Mouse (Mus musculus): ENCODE measurements at regions not wholly inside any gene's neighbourhood (a gene's known extent, or its start where the extent isn't known, plus 50 kb on each side); places are given as distances from the start of the nearest gene placed in this dataset.

- no peak for DNase-seq (ENCODE audit: low spot score in 2 of 2)
Measured at GRCm38 (mm10) chr2:105454353-105454752, 55.2 kb upstream of the Rcn1 start.

GRCm38 (mm10) chr2:105454836-105455235, 55.7 kb upstream of the Rcn1 start:
- DNase-seq (ENCODE audit: low spot score in 2 of 2), result no peak

GRCm38 (mm10) chr2:105458643-105459042, 59.5 kb upstream of the Rcn1 start:
- no peak for DNase-seq (ENCODE audit: low spot score in 2 of 2)

GRCm38 (mm10) chr2:105459512-105459911, 60.4 kb upstream of the Rcn1 start:
- no peak for DNase-seq (ENCODE audit: low spot score in 2 of 2)

DNA sequence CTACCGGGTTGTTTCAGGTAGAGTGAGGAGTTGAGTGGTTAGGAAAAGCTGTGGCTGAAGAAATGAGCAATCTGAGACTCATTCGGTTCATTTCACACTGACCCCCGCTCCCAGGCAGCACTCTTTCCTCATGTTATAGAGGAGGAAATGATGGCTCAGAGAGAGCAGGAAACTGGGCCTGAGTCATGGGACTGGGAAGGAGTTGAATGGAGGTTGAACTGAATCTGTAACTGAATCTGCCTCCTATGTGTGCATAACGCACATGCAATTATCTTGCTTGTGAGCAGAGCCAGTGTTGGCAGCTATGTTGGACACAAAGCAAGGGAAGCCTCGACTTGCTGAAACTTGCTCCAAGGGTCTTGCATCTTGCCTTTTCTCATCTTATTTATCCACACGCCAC, 66.5 kb upstream of the Rcn1 start:
- no peak for DNase-seq (ENCODE audit: low spot score in 2 of 2)

DNA sequence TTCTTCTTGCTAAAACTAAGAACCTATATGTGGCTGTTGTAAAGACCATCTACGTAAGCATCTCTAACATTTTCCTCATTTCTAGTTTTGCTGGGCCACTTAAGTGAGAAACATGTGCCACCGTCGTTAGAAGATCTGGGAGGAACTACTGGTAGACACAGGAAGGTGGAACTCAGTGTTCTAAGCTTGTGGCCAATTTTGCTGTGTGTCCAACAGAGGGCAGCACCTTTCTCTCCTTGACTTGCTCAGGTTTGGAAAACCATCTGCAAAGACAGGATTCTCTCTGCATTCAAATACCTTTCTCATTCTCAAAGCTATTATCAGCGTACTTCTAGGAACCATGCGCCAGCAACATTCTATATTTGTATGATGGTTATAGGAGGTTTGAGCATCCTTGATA, 69.8 kb upstream of the Rcn1 start:
- DNase-seq (ENCODE audit: low spot score in 2 of 2), result peak in 1 of 2 experiments; percentile 3

- no peak for DNase-seq (ENCODE audit: low spot score in 2 of 2)
Measured at GRCm38 (mm10) chr2:105476028-105476677, 77.0 kb upstream of the Rcn1 start.

GRCm38 (mm10) chr2:105481990-105482592, 83.0 kb upstream of the Rcn1 start:
- DNase-seq (ENCODE audit: low spot score in 2 of 2), result no peak

GRCm38 (mm10) chr2:105484496-105484895, 85.4 kb upstream of the Rcn1 start:
- DNase-seq (ENCODE audit: low spot score in 2 of 2), result no peak

DNA sequence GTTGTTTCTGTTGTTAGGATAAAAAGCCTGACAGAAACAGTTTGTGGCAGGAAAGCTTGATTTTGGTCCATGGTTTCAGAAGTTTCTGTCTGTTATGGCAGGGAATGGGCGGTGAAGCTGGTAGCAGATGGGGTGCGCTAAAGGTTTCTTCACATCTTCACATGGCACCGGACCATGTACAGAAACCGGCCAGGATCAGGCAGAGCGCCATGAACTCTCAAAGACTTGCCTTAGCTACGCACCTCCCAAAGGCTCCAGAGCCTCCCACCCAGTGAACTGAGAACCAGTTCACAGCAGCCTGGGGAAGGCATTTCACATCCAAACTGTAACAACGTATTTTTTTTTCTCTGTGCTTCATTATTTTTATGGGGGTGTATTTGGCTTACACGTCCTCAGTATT, 86.2 kb upstream of the Rcn1 start:
- no peak for DNase-seq (ENCODE audit: low spot score in 2 of 2)

GRCm38 (mm10) chr2:105495796-105496195, 96.7 kb upstream of the Rcn1 start:
- no peak for DNase-seq (ENCODE audit: low spot score in 2 of 2)

GRCm38 (mm10) chr2:105504197-105504596, 105.1 kb upstream of the Rcn1 start:
- no peak for DNase-seq (ENCODE audit: low spot score in 2 of 2)

GRCm38 (mm10) chr2:105505554-105505953, 106.4 kb upstream of the Rcn1 start:
- no peak for DNase-seq (ENCODE audit: low spot score in 2 of 2)

DNA sequence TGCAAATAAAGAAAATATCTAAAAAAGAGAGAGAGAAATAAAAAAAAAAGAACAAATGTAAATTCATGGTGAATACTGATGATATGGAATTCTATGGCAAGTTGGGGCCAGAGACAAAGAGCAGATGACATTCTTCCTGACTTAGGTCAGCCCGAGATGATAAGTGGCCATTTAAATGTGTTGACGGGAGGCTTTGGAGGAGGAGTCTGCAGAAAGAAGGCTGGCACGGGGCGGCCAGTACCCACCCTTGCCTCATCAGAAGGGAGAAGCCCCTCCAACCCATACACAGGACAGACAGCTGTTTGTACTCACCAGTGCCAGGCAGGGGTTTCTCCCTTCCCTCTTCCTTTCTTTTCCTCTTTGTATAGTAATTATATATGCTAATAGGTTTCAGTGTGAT, 108.0 kb upstream of the Rcn1 start:
- no peak for DNase-seq (ENCODE audit: low spot score in 2 of 2)

- DNase-seq (ENCODE audit: low spot score in 2 of 2), result no peak
Measured at GRCm38 (mm10) chr2:105510816-105511215, 111.7 kb upstream of the Rcn1 start.

- DNase-seq (ENCODE audit: low spot score in 2 of 2), result no peak
Measured at GRCm38 (mm10) chr2:105511690-105512089, 112.6 kb upstream of the Rcn1 start.

GRCm38 (mm10) chr2:105514226-105514625, 115.1 kb upstream of the Rcn1 start:
- DNase-seq (ENCODE audit: low spot score in 2 of 2), result no peak

GRCm38 (mm10) chr2:105514881-105515280, 115.8 kb upstream of the Rcn1 start:
- no peak for DNase-seq (ENCODE audit: low spot score in 2 of 2)

GRCm38 (mm10) chr2:105515326-105515725, 116.2 kb upstream of the Rcn1 start:
- DNase-seq (ENCODE audit: low spot score in 2 of 2), result no peak

DNA sequence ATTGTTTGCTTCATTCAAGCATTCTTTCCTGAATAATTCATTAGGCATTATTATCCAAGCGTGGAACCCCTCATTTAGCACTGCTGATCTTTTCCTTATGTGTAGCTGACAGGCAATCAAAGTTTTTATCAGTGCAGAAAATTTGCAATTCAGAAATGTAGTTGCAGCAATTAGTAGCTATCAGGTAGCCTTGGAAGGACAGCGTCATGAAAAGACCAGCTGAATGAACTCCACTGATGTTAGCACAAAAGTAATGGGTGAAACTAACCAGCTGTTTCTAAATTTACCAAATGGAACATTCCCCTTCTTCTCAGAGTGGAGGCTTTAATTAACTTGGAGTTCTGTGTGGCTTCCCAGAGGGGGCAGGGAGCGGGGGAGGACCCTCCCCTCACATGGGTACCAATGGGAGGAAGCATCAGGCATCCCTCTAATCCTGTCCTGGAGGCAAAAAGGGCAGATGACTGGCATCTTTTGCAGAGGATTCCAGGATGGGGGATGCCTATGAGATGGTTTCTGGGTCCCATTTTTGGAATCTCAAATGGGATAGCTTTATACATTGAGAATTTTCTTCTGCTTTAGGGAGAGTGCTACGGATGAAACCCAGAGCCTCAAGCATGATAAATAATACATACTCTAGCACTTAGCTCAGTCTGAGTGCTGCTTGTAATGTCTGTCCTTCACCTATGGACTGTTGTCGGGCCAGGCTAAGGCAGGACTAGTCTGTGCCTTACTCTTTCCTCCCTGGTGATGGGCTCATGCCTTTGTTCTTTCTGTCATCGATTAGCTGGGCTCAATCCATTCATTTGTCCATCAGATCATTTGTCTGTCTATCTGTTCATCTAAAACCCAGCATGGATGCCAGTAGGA, 117.4 kb upstream of the Rcn1 start:
- no peak for DNase-seq (ENCODE audit: low spot score in 2 of 2)

GRCm38 (mm10) chr2:105521841-105522240, 122.7 kb upstream of the Rcn1 start:
- DNase-seq (ENCODE audit: low spot score in 2 of 2), result no peak

GRCm38 (mm10) chr2:105523297-105523802, 124.2 kb upstream of the Rcn1 start:
- peak; percentile 27 to 32 for DNase-seq (ENCODE audit: low spot score in 2 of 2)

Data from urinary bladder, adult 18-20 months (tissue).